Mouse (Mus musculus): ENCODE measurements around the gene Psen1.

DNA sequence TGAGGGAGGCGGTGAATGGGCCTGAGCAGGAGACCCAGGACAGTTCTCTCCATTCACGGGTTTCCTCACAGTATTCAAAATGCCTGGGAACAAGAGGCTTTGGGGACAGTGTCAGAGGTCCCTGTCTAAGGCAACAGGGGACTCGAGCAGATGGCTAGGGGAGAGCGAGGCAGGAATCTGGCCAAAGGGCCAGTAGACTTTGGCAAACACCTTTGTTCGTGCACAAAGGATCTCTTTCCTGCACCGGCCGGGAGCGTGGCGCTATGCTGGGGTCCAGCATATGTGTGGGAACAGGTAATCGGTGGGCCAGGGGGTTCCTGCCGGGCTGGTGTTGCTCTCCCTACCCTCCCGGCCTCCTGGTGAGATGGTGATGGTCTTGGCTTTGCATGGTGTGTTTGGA lies 87.7 kb downstream of the Psen1 start:
- TF ChIP-seq CTCF (IDR thresholded peaks at IDR 0.05; ENCODE audit: low read depth), result no peak
- TF ChIP-seq EP300 (IDR thresholded peaks at IDR 0.05; ENCODE audit: low read depth), result no peak

All from liver, embryonic 14.5 days (tissue).